Mouse (Mus musculus): ENCODE data around the gene Lilra5. TPM values are rescaled to one million over a fixed set of nuclear protein-coding genes. Genes with fewer than 3 reads are reported as not detected.
"Not testable (repeated sequence)": the region's sequence is repeated elsewhere in the genome, so short reads cannot be mapped to it uniquely, and the experiment has no call there.

The Lilra5 gene
- polyA plus RNA-seq (2015; fragmentation: Nextera tagmentation; extraction: Ambion mirVana) = 0.13 TPM in 1 of 2 replicates, not detected in the other

DNA sequence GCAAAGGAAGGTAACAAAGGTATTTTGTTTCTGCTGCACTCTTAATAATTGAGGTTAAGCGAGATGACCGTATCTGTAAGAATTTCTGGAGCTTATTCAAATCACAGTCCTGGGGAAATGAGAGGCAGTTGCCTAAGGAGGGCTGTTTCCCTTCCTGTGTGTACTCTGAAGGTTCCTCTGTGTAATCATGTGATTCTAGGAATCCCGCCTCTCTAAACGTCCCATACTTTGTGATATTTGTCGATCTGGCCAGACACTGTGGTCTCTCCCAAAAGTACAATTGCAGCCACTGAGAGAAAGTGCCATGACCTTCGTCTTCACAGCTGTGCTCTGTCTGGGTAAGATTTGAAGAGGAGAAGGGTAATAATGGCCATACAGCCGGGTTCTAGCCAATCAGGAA is at the start of gene Lilra5:
Gene Lilra5, plus strand, starts transcription at position 301 of the 400 bp plus-strand sequence.
- 83% methylated on average over 7 of the region's 7 CpGs for WGBS
- H3K4me2 ChIP-seq = no peak within 1 kb of the TSS
- H3K4me1 ChIP-seq = no peaks in the 10 kb centered on the region
- ATAC-seq (replicated peaks) = no peak
- H3K36me3 ChIP-seq (replicated peaks) = no peaks in the 10 kb centered on the region
- H3K9ac ChIP-seq = no peak within 1 kb of the TSS
- no peaks in the 10 kb centered on the region for H3K27me3 ChIP-seq (replicated peaks)
- no peak within 1 kb of the TSS for H3K4me3 ChIP-seq
- H3K9me3 ChIP-seq = no peaks in the 10 kb centered on the region
- H3K27ac ChIP-seq = no peak within 1 kb of the TSS

DNA sequence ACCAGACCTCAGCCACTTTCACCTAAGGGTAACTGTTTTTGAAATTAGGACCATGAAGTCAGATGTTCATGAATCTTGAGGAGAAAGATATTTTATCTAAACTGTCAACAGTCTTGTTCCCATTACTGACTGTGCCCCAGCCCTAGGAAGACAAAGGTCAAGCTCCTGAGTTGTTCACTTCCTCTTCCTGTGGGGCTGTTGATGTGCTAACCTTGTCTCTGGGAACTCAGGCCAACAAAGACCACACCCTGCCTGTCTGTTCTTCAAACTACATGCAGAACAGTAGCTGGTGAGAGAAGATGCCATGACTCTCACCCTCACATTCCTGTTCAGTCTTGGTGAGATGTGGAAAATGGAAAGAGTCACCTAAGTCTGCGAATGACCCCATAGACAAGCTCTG is 30.4 kb upstream of the Lilra5 start:
- Histone ChIP-seq H3K4me2 (no peak overlapping the region), H3K9me3 (no peaks in the 10 kb centered on the region), H3K9ac (no peak overlapping the region), H3K27me3 (replicated peaks) (no peaks in the 10 kb centered on the region), H3K36me3 (replicated peaks) (no peaks in the 10 kb centered on the region), H3K4me3 (no peak overlapping the region), H3K4me1 (no peaks in the 10 kb centered on the region), H3K27ac (no peak overlapping the region)
- WGBS = 88% methylated on average over 1 of the region's 1 CpGs
- ATAC-seq (replicated peaks) = no peak

DNA sequence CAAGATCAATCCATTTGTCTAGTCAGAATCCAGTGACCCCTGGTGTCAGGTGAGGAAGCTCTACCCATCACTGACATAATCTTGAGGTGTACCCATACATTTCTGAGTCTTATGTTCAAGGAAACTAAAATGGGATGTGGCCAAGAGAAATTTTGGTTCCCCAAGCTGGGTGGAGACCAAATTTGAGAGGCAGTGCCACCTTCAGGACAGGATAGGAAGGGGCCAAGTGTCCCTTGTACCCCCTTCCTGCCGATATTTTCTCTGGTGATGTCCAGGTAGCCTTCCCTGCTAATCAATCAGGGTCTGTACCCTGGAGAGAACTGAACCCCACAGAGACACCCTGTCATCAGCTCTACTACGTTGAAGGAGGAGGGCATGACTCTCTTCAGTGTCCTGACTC is 28.9 kb upstream of the Lilra5 start:
- no peaks in the 10 kb centered on the region for H3K9me3 ChIP-seq
- 49% methylated on average over 2 of the region's 2 CpGs for WGBS
- no peak for ATAC-seq (replicated peaks)
- H3K27ac ChIP-seq = no peak overlapping the region
- H3K4me2 ChIP-seq = no peak overlapping the region
- H3K4me3 ChIP-seq = no peak overlapping the region
- no peak overlapping the region for H3K9ac ChIP-seq
- H3K36me3 ChIP-seq (replicated peaks) = no peaks in the 10 kb centered on the region
- H3K27me3 ChIP-seq (replicated peaks) = no peaks in the 10 kb centered on the region
- H3K4me1 ChIP-seq = no peaks in the 10 kb centered on the region

DNA sequence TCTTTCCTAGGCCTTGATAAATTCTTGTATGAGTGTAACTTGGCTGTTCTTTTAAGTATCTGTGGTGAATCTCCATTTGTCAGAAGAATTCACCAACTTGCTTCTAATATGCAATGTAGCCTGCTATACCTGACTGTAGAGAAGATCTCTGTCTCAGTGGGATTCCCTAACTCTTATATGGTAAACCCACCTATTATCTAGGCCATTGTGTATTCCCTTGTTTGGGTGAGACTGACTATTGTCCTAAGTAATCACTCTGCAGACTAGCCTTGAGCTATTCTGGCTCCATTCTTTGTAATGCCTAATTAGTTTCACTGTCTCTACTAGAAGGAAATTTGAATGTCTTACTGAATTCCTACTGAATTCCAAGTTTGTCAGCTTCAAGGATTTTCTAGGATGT is 24.1 kb upstream of the Lilra5 start:
- not testable (repeated sequence) for H3K9me3 ChIP-seq

DNA sequence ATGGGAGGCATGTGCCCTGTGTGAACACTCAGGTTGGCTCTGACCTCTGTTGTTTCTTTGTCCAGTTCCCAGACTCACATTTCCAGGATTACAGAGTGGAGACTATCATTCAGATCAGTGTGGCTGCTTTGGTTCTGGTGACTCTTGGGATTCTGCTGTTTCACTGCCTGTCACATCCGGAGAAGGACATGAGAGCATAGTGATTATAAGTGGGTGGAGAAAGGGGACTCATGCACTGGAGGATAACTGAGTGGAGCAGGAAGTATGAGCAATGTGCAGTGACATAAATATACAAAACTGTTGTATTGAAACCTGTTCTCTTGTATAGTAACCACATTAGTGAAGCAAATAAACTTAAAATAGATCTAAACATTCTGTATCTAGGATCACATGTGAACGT is 22.2 kb upstream of the Lilra5 start:
- WGBS = 81% methylated on average over 2 of the region's 2 CpGs
- Histone ChIP-seq H3K9me3 (no peaks in the 10 kb centered on the region), H3K27me3 (replicated peaks) (no peaks in the 10 kb centered on the region)

More for the DNA sequence above, 24.1 kb upstream of the Lilra5 start:
- H3K4me2 ChIP-seq; H3K27me3 ChIP-seq (replicated peaks); H3K4me1 ChIP-seq; H3K9ac ChIP-seq; H3K4me3 ChIP-seq; ATAC-seq (replicated peaks); H3K27ac ChIP-seq; H3K36me3 ChIP-seq (replicated peaks): not testable (repeated sequence)

DNA sequence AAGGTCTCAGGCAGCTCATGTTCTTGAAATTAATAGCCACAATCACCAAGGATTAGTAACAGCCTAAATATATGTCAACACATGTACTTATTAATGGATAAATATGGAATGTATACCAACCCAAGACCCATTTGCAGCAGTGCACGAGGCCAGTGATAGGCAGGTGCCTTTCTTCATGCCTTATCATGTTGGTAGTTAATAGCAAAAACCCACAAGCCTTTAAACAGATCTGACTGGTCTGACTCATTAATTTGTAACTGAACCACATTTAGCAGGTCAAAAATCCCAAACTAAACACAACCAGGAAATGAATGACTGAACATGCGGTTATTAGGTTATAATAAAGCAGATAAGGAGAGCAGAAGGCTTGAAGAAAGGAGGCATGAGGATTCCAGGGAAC is 21.7 kb upstream of the Lilra5 start:
- no peaks in the 10 kb centered on the region for H3K4me1 ChIP-seq
- H3K9me3 ChIP-seq = no peaks in the 10 kb centered on the region
- no peak overlapping the region for H3K4me3 ChIP-seq
- H3K36me3 ChIP-seq (replicated peaks) = no peaks in the 10 kb centered on the region
- H3K9ac ChIP-seq = no peak overlapping the region
- no peak overlapping the region for H3K4me2 ChIP-seq
- H3K27me3 ChIP-seq (replicated peaks) = no peaks in the 10 kb centered on the region
- 75% methylated on average over 2 of the region's 2 CpGs for WGBS
- ATAC-seq (replicated peaks) = no peak
- no peak overlapping the region for H3K27ac ChIP-seq

More for the DNA sequence above, 22.2 kb upstream of the Lilra5 start:
- no peaks in the 10 kb centered on the region for H3K36me3 ChIP-seq (replicated peaks)
- H3K9ac ChIP-seq = no peak overlapping the region
- no peak overlapping the region for H3K4me3 ChIP-seq
- ATAC-seq (replicated peaks) = no peak
- H3K4me2 ChIP-seq = no peak overlapping the region
- H3K4me1 ChIP-seq = no peaks in the 10 kb centered on the region
- H3K27ac ChIP-seq = no peak overlapping the region

DNA sequence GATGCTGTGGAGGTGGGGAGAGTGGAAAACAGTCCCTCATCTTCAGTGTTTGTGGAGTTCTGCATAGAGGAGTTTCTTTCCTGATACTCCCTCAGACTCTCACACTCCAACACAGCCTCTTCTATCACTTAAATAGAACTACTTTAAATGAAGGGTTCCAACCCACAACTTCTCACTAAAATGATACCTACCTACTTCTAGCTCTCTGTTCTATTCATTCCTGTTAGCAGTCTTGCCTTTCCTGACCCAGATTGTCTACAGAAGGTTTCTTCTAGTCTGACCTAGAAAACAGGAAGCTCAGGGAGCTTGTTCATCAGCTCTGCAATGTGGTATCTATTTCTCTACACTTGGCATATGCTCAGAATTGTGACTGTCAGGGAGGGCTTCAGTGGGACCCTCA is 2.0 kb upstream of the Lilra5 start:
- no peaks in the 10 kb centered on the region for H3K9me3 ChIP-seq
- H3K27me3 ChIP-seq (replicated peaks) = no peaks in the 10 kb centered on the region
- no peak overlapping the region for H3K4me2 ChIP-seq
- H3K27ac ChIP-seq = no peak overlapping the region
- H3K9ac ChIP-seq = no peak overlapping the region
- no peak overlapping the region for H3K4me3 ChIP-seq
- no peaks in the 10 kb centered on the region for H3K36me3 ChIP-seq (replicated peaks)
- no peaks in the 10 kb centered on the region for H3K4me1 ChIP-seq
- no peak for ATAC-seq (replicated peaks)

DNA sequence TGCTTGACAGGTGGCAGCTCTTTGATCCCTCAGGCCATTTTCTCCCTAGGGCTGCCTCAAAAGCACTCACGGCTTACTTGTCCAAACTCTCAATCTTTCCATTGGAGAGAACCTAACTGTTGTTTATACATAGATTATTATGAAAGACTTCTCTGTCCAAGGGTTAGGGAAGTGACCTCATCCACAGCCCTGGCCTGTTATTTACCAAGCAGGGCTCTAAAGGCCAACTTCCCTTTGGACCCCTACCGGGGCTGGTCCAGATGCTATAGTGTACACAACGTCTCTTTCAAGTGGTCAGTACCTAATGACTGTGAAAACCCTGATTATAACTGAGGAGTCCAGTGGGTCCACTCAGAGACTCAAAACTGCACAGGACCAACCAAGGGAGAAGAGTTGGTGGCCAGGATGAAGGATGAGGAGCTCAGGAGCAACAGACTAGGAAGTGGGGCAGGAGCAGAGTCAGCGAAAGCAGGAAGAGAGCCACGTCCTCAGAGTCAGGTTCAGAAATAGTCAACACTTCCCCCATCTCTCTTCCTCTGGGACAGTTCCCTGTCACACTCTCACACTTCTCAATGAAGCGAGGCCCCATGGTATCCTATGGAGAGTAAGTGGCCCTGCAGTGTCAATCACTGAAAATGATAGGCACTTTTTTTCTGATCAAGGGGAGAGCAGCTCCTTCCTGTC is 1.6 kb downstream of the Lilra5 start:
- Histone ChIP-seq H3K4me2 (no peak overlapping the region), H3K9ac (no peak overlapping the region), H3K36me3 (replicated peaks) (no peaks in the 10 kb centered on the region), H3K4me3 (no peak overlapping the region), H3K27me3 (replicated peaks) (no peaks in the 10 kb centered on the region), H3K4me1 (no peaks in the 10 kb centered on the region), H3K27ac (no peak overlapping the region), H3K9me3 (no peaks in the 10 kb centered on the region)
- 86% methylated on average over 6 of the region's 6 CpGs for WGBS
- no peak for ATAC-seq (replicated peaks)

DNA sequence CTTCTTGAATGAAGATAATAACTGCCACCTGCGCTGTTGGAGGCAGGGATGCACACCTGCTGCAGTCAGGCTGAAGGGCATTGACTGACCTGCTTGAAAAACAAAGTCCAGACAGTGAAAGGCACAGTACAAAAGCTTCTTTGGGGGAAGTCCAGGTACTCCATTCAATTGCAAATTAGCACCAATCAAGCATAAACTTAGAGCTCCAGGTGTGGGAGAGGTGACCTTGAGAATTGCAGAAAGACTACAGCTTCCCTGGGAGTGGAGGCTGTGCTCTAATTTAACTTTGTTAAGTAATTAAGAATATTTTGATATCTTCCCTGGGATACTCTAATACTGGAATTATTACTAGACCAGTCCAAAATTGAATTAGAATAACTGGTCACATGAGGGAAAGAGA is 13.7 kb downstream of the Lilra5 start:
- not testable (repeated sequence) for ATAC-seq (replicated peaks)

DNA sequence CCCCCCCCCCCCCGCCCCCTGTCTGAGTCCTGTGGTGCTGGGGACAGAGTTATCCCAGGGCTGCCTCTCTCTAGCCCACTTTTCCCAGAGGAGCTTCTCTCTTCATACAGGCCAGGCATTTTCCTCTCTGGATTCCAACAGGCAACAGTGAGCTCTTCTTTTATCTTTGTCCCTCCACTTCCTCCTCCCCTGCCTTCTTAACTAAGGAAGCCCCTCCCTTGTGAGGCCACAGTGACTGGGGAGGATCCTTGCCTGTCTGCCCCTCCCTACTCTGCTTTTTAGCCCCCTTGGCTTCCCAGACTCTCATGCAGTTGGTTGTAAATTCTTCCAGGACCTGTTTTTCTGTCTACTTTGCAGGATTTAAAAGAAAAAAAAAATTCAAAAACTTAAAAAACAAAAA is 18.5 kb downstream of the Lilra5 start:
- H3K4me2 ChIP-seq, H3K4me1 ChIP-seq: not testable (repeated sequence)
- WGBS = 0% methylated on average over 1 of the region's 1 CpGs

More for the DNA sequence above, 13.7 kb downstream of the Lilra5 start:
- not testable (repeated sequence) for H3K27ac ChIP-seq; H3K4me1 ChIP-seq; H3K9ac ChIP-seq; H3K9me3 ChIP-seq; H3K4me3 ChIP-seq; H3K4me2 ChIP-seq; H3K27me3 ChIP-seq (replicated peaks); H3K36me3 ChIP-seq (replicated peaks)
- WGBS = 89% methylated on average over 1 of the region's 1 CpGs

DNA sequence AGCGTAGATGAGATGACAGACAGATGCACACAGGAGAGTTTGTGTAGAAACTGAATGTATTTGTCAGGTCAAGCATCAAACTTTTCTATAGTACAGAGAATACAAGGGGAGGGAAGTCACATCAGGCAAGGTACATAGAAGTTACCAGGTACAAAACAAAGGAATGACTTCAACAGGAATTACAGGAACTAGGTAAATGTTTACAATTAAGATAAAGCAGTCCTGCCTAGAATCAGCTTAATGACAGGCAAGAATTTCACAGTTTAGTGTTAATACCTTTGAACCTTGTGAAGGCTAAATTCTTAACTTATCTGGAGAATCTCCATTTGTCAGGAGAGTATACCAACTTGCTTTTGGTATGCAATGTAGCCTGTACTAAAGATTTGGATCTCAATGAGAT is 23.0 kb downstream of the Lilra5 start:
- H3K27ac ChIP-seq; H3K4me2 ChIP-seq; H3K9me3 ChIP-seq; H3K9ac ChIP-seq; H3K4me1 ChIP-seq; H3K36me3 ChIP-seq (replicated peaks); H3K27me3 ChIP-seq (replicated peaks); ATAC-seq (replicated peaks); H3K4me3 ChIP-seq: not testable (repeated sequence)
- 95% methylated on average over 1 of the region's 1 CpGs for WGBS

More for the DNA sequence above, 18.5 kb downstream of the Lilra5 start:
- not testable (repeated sequence) for ATAC-seq (replicated peaks); H3K9ac ChIP-seq; H3K36me3 ChIP-seq (replicated peaks); H3K9me3 ChIP-seq; H3K27me3 ChIP-seq (replicated peaks); H3K4me3 ChIP-seq; H3K27ac ChIP-seq

DNA sequence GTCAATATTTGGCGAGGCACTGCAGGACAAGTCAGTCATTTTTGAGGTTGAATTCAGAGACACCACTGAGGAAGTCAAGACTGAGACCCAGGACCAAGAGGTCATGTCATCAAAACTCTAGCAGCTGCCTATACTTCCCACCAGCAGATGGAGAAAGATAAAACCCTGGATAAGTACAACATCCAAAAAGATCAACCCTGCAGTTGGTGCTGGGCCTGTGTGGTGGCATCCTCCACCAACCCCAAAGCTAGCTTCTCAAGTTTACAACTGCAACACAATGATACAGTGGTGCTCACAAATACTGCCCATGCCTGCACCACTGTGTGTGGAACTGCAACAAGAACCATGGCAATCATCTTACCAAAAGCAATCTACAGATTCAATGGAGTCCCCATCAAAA is 34.6 kb downstream of the Lilra5 start:
- WGBS = 69% methylated on average over 1 of the region's 1 CpGs
- not testable (repeated sequence) for H3K36me3 ChIP-seq (replicated peaks); H3K4me3 ChIP-seq; H3K4me1 ChIP-seq; H3K4me2 ChIP-seq; ATAC-seq (replicated peaks); H3K27ac ChIP-seq; H3K9ac ChIP-seq; H3K27me3 ChIP-seq (replicated peaks); H3K9me3 ChIP-seq

DNA sequence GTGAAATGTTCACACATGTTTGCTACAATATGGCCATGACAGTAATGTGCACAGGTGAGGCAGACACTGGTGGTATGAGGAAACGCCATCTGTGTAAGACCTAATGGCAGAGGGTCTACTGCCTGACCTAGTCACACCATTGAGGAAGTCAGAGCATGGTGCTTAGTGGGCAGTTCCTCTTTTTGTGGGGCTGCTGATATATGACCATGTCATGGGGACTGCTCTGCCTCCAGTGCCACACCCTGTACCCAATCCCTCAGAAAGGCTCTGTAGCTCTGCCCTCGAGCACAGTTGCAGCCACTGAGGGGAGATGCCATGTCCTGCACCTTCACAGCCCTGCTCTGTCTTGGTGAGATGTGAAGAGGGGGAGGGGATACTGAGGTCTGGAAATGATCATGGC is 36.3 kb downstream of the Lilra5 start:
- not testable (repeated sequence) for H3K9ac ChIP-seq; H3K27me3 ChIP-seq (replicated peaks); ATAC-seq (replicated peaks); H3K9me3 ChIP-seq; H3K27ac ChIP-seq; H3K4me2 ChIP-seq; H3K36me3 ChIP-seq (replicated peaks); H3K4me1 ChIP-seq; H3K4me3 ChIP-seq
- WGBS = 76% methylated on average over 2 of the region's 2 CpGs

Measured in midbrain, embryonic 15.5 days (tissue).